Mouse (Mus musculus) embryo, embryonic 10 days (tissue): Measurements from ENCODE around the gene Pls1.

Source experiments
- DNase-seq: peaks from one replicate; pipeline ENCODE4 v3.0.0-alpha.2; 2015; ENCODE audit warnings: low spot score

The Pls1 gene

GRCm38 (mm10) chr9:95705371-95705770 is 139.7 kb downstream of the Pls1 start:
- no peak for DNase-seq

GRCm38 (mm10) chr9:95704078-95704477 is 141.0 kb downstream of the Pls1 start:
- DNase-seq = no peak
